Mouse (Mus musculus): ENCODE results near the gene Aqp2. TPM values are rescaled to one million over a fixed set of nuclear protein-coding genes. Genes with fewer than 3 reads are reported as not detected.

The Aqp2 gene
- polyA plus RNA-seq, 1 experiment from 2014 or later = not detected

GRCm38 (mm10) chr15:99603216-99603615, 24.4 kb downstream of the Aqp2 start:
- Histone ChIP-seq H3K36me3 (ENCODE audit: control insufficient read depth, insufficient read depth, low read length) (no peaks in the 10 kb centered on the region), H3K4me2 (ENCODE audit: low read length) (no peak overlapping the region), H3K9ac (ENCODE audit: low read length) (no peak overlapping the region), H3K27me3 (replicated peaks; ENCODE audit: control insufficient read depth, insufficient read depth, low read length) (peaks cover 17% of the 10 kb centered on the region), H3K9me3 (ENCODE audit: control insufficient read depth, low read length) (no peaks in the 10 kb centered on the region), H3K4me3 (ENCODE audit: low read depth, low read length) (no peak overlapping the region), H3K4me1 (replicated peaks; ENCODE audit: control insufficient read depth, insufficient read depth, low read length) (peaks cover 21% of the 10 kb centered on the region), H3K27ac (ENCODE audit: low read depth) (no peak overlapping the region)
- WGBS = 70% methylated on average over 7 of the region's 7 CpGs
- ATAC-seq (replicated peaks; ENCODE audit: low FRiP score, low TSS enrichment, low read depth) = no peak
- DNase-seq (ENCODE audit: low spot score) = no peak

DNA sequence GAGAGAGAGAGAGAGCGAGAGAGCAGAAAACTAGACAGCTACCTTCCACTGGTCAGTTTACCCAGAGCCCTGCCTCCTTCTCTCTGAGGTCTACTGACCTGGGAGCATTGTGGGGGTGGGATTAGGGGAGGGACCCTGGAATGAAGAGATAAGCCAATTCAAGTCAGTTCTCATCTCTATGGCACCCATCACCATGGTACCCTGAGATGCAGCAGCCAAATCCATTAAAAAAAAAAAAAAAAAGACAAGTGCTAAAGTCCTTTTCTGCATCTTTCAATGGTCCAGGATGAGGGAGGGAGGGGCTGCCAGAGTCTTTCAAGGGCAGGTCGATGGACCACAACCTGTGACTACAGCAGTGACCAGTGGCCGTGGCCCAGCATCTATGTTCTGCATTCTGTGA, 26.7 kb downstream of the Aqp2 start:
- ATAC-seq (replicated peaks; ENCODE audit: low FRiP score, low TSS enrichment, low read depth) = no peak
- Histone ChIP-seq H3K4me2 (ENCODE audit: low read length) (no peak overlapping the region), H3K9me3 (ENCODE audit: control insufficient read depth, low read length) (no peaks in the 10 kb centered on the region), H3K27me3 (replicated peaks; ENCODE audit: control insufficient read depth, insufficient read depth, low read length) (peaks cover 6% of the 10 kb centered on the region; the same call in 1 of the 2 replicates), H3K4me3 (ENCODE audit: low read depth, low read length) (no peak overlapping the region), H3K4me1 (replicated peaks; ENCODE audit: control insufficient read depth, insufficient read depth, low read length) (peaks cover 17% of the 10 kb centered on the region), H3K9ac (ENCODE audit: low read length) (no peak overlapping the region), H3K27ac (ENCODE audit: low read depth) (no peak overlapping the region), H3K36me3 (ENCODE audit: control insufficient read depth, insufficient read depth, low read length) (no peaks in the 10 kb centered on the region)
- DNase-seq (ENCODE audit: low spot score) = no peak
- 90% methylated on average over 3 of the region's 3 CpGs for WGBS

GRCm38 (mm10) chr15:99606515-99606914, 27.7 kb downstream of the Aqp2 start:
- DNase-seq (ENCODE audit: low spot score) (no peak), ATAC-seq (replicated peaks; ENCODE audit: low FRiP score, low TSS enrichment, low read depth) (no peak)
- Histone ChIP-seq H3K4me1 (replicated peaks; ENCODE audit: control insufficient read depth, insufficient read depth, low read length) (peaks cover 21% of the 10 kb centered on the region), H3K4me3 (ENCODE audit: low read depth, low read length) (no peak overlapping the region), H3K27ac (ENCODE audit: low read depth) (no peak overlapping the region), H3K9me3 (ENCODE audit: control insufficient read depth, low read length) (no peaks in the 10 kb centered on the region), H3K9ac (ENCODE audit: low read length) (no peak overlapping the region), H3K36me3 (ENCODE audit: control insufficient read depth, insufficient read depth, low read length) (no peaks in the 10 kb centered on the region), H3K4me2 (ENCODE audit: low read length) (no peak overlapping the region), H3K27me3 (replicated peaks; ENCODE audit: control insufficient read depth, insufficient read depth, low read length) (no peaks in the 10 kb centered on the region)
- WGBS = 28% methylated on average over 5 of the region's 5 CpGs

GRCm38 (mm10) chr15:99607388-99608113, 28.7 kb downstream of the Aqp2 start:
- Histone ChIP-seq H3K4me3 (ENCODE audit: low read depth, low read length) (no peak overlapping the region), H3K36me3 (ENCODE audit: control insufficient read depth, insufficient read depth, low read length) (no peaks in the 10 kb centered on the region), H3K4me1 (replicated peaks; ENCODE audit: control insufficient read depth, insufficient read depth, low read length) (peaks cover 27% of the 10 kb centered on the region), H3K9ac (ENCODE audit: low read length) (no peak overlapping the region), H3K9me3 (ENCODE audit: control insufficient read depth, low read length) (no peaks in the 10 kb centered on the region), H3K27ac (ENCODE audit: low read depth) (no peak overlapping the region), H3K4me2 (ENCODE audit: low read length) (no peak overlapping the region), H3K27me3 (replicated peaks; ENCODE audit: control insufficient read depth, insufficient read depth, low read length) (no peaks in the 10 kb centered on the region)
- DNase-seq (ENCODE audit: low spot score) (no peak), ATAC-seq (replicated peaks; ENCODE audit: low FRiP score, low TSS enrichment, low read depth) (peak; percentile 49)
- 21% methylated on average over 10 of the region's 10 CpGs for WGBS

- ATAC-seq (replicated peaks; ENCODE audit: low FRiP score, low TSS enrichment, low read depth) (no peak), DNase-seq (ENCODE audit: low spot score) (no peak)
- Histone ChIP-seq H3K4me2 (ENCODE audit: low read length) (no peak overlapping the region), H3K27ac (ENCODE audit: low read depth) (no peak overlapping the region), H3K9me3 (ENCODE audit: control insufficient read depth, low read length) (no peaks in the 10 kb centered on the region), H3K27me3 (replicated peaks; ENCODE audit: control insufficient read depth, insufficient read depth, low read length) (no peaks in the 10 kb centered on the region), H3K36me3 (ENCODE audit: control insufficient read depth, insufficient read depth, low read length) (no peaks in the 10 kb centered on the region), H3K4me1 (replicated peaks; ENCODE audit: control insufficient read depth, insufficient read depth, low read length) (peaks cover 27% of the 10 kb centered on the region), H3K4me3 (ENCODE audit: low read depth, low read length) (no peak overlapping the region), H3K9ac (ENCODE audit: low read length) (no peak overlapping the region)
- 87% methylated on average over 13 of the region's 13 CpGs for WGBS
Measured at GRCm38 (mm10) chr15:99608382-99609125, 29.7 kb downstream of the Aqp2 start.

- ATAC-seq (replicated peaks; ENCODE audit: low FRiP score, low TSS enrichment, low read depth) = no peak
- Histone ChIP-seq H3K9ac (ENCODE audit: low read length) (no peak overlapping the region), H3K27ac (ENCODE audit: low read depth) (no peak overlapping the region), H3K9me3 (ENCODE audit: control insufficient read depth, low read length) (no peaks in the 10 kb centered on the region), H3K4me1 (replicated peaks; ENCODE audit: control insufficient read depth, insufficient read depth, low read length) (peaks cover 33% of the 10 kb centered on the region), H3K36me3 (ENCODE audit: control insufficient read depth, insufficient read depth, low read length) (no peaks in the 10 kb centered on the region), H3K27me3 (replicated peaks; ENCODE audit: control insufficient read depth, insufficient read depth, low read length) (no peaks in the 10 kb centered on the region), H3K4me3 (ENCODE audit: low read depth, low read length) (no peak overlapping the region), H3K4me2 (ENCODE audit: low read length) (no peak overlapping the region)
- DNase-seq (ENCODE audit: low spot score) = no peak
- WGBS = 49% methylated on average over 7 of the region's 7 CpGs
Measured at GRCm38 (mm10) chr15:99611563-99611962, 32.7 kb downstream of the Aqp2 start.

- Histone ChIP-seq H3K4me2 (ENCODE audit: low read length) (no peak overlapping the region), H3K4me1 (replicated peaks; ENCODE audit: control insufficient read depth, insufficient read depth, low read length) (peaks cover 19% of the 10 kb centered on the region), H3K4me3 (ENCODE audit: low read depth, low read length) (no peak overlapping the region), H3K9ac (ENCODE audit: low read length) (no peak overlapping the region), H3K27ac (ENCODE audit: low read depth) (no peak overlapping the region), H3K9me3 (ENCODE audit: control insufficient read depth, low read length) (no peaks in the 10 kb centered on the region), H3K27me3 (replicated peaks; ENCODE audit: control insufficient read depth, insufficient read depth, low read length) (no peaks in the 10 kb centered on the region), H3K36me3 (ENCODE audit: control insufficient read depth, insufficient read depth, low read length) (no peaks in the 10 kb centered on the region)
- DNase-seq (ENCODE audit: low spot score) (no peak), ATAC-seq (replicated peaks; ENCODE audit: low FRiP score, low TSS enrichment, low read depth) (no peak)
- 70% methylated on average over 13 of the region's 13 CpGs for WGBS
Measured at GRCm38 (mm10) chr15:99614273-99614672, 35.4 kb downstream of the Aqp2 start.

GRCm38 (mm10) chr15:99614753-99615152, 35.9 kb downstream of the Aqp2 start:
- ATAC-seq (replicated peaks; ENCODE audit: low FRiP score, low TSS enrichment, low read depth) (peak; percentile 56; the same call in 1 of the 2 replicates), DNase-seq (ENCODE audit: low spot score) (no peak)

More at GRCm38 (mm10) chr15:99614753-99615152, 35.9 kb downstream of the Aqp2 start:
- Histone ChIP-seq H3K9ac (ENCODE audit: low read length) (no peak overlapping the region), H3K4me3 (ENCODE audit: low read depth, low read length) (no peak overlapping the region), H3K9me3 (ENCODE audit: control insufficient read depth, low read length) (no peaks in the 10 kb centered on the region), H3K27me3 (replicated peaks; ENCODE audit: control insufficient read depth, insufficient read depth, low read length) (no peaks in the 10 kb centered on the region), H3K36me3 (ENCODE audit: control insufficient read depth, insufficient read depth, low read length) (peaks cover 3% of the 10 kb centered on the region), H3K4me1 (replicated peaks; ENCODE audit: control insufficient read depth, insufficient read depth, low read length) (peaks cover 19% of the 10 kb centered on the region), H3K27ac (ENCODE audit: low read depth) (peak overlapping the region; percentile 22; the same call in 1 of the 2 replicates), H3K4me2 (ENCODE audit: low read length) (no peak overlapping the region)
- WGBS = 7% methylated on average over 12 of the region's 12 CpGs
